Mouse (Mus musculus) kidney, adult 2 months (tissue): Measurements from ENCODE around the gene Klk6.

Source experiments
- CTCF ChIP-seq: fragments of 200-500 bp; conservative IDR thresholded peaks from 2 replicates; pipeline ENCODE4 v1.5.1; 2011; ENCODE audit warnings: low read depth, mild to moderate bottlenecking, control low read depth, low read length, moderate library complexity, mixed read lengths; ENCODE audit not compliant: insufficient read depth, insufficient read length
- POLR2A ChIP-seq: fragments of 200-500 bp; IDR thresholded peaks from one replicate; pipeline ENCODE4 v1.6.1; 2011; ENCODE audit warnings: low read depth, low read length, control low read depth

- TF ChIP-seq POLR2A (no peak), CTCF (no peak)
These were observed 27.9 kb upstream of the Klk6 start for GRCm38 (mm10) chr7:43796355-43796754.
